Mouse (Mus musculus) lung, adult 2 months (tissue): ENCODE results near the gene Cdh20. TPM values are rescaled to one million over a fixed set of nuclear protein-coding genes. Genes with fewer than 3 reads are reported as not detected.
A peak's percentile ranks its signal among the peaks of the same experiment; 100 is the strongest.
"Not testable (repeated sequence)": the region's sequence is repeated elsewhere in the genome, so short reads cannot be mapped to it uniquely, and the experiment has no call there.

ENCODE experiments used
- DNase-seq: peaks from one replicate; pipeline ENCODE4 v3.0.0; 2022
- H3K4me1 ChIP-seq: fragments of 200-500 bp; 2 replicates; pipeline ENCODE4 v1.6.1; 2011; ENCODE audit warnings: low read length; ENCODE audit not compliant: control insufficient read depth, insufficient read depth
- H3K4me3 ChIP-seq: fragments of 200-500 bp; replicated peaks from 2 replicates; pipeline ENCODE3; 2011; ENCODE audit warnings: low read depth, mild to moderate bottlenecking, control low read depth, low read length; ENCODE audit errors: extremely low read depth
- CTCF ChIP-seq: fragments of 200-500 bp; IDR thresholded peaks from 2 replicates; pipeline ENCODE4 v1.5.1; 2011; ENCODE audit warnings: mild to moderate bottlenecking, low read length, control low read depth; ENCODE audit not compliant: insufficient read depth
- POLR2A ChIP-seq: fragments of 200-500 bp; IDR thresholded peaks from 2 replicates; pipeline ENCODE4 v1.6.1; 2011; ENCODE audit warnings: low read depth, mild to moderate bottlenecking, control low read depth, low read length, borderline replicate concordance; ENCODE audit errors: extremely low read depth
- WGBS: fragments of 180-500 bp; shearing (Covaris S2); methylation state at CpG from one replicate; pipeline ENCODE4 v1.1.7; 2018; 5-methylcytosine and 5-hydroxymethylcytosine counted together
- polyA plus RNA-seq: library from polyadenylated mRNA; depleted of rRNA; stranded (reverse); fragments of >200 nt; gene quantifications from 2 replicates; pipeline ENCODE4 v1.2.3, GENCODE M21; 2012

The Cdh20 gene
- polyA plus RNA-seq, 1 experiment: 0.08 TPM

DNA sequence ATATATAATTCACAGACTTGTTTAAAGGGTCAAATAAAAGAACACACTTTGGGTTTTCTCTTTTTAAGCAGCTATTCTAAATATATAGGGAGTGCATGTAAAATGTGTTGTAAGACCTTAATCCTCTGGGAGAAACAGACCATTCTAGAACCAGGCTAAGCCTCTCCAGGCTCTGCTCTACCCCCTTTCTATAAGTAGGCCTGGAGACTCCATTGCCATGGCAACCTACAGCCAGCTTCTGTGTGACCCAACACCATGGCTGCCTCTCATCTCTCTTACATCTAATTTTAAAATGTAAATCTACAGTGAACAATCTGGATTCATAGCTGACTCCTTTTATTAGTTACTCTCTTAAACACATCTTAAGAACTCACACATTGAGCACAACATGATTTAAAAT lies 133.5 kb downstream of the Cdh20 start:
- DNase-seq: no peak
- no peak overlapping the region for H3K4me3 ChIP-seq
- no peak for TF ChIP-seq CTCF
- TF ChIP-seq POLR2A: no peak
- no peaks in the 10 kb centered on the region for H3K4me1 ChIP-seq

DNA sequence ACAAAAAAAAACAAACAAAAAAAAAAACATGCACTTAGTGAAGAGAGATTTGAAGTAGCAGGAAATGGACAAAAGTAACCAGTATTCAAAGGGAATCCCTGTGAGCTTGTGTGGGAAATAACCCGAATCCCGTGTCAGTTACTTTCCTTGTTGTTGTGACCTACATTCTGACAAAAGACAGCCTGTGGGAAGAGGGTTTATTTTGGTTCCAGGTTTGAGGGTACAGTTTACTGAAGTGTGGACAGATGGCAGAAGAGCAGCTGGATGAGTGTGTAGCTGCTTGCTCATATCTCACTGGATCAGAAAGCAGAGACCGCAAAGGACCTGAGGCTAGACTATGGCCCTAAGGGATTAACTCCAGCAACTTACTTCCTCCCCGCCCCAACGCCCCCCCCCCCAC lies 135.1 kb downstream of the Cdh20 start:
- no peak for TF ChIP-seq CTCF
- TF ChIP-seq POLR2A: no peak
- DNase-seq: no peak
- Histone ChIP-seq H3K4me3 (no peak overlapping the region), H3K4me1 (no peaks in the 10 kb centered on the region)
- 64% methylated on average over 5 of the region's 5 CpGs for WGBS

DNA sequence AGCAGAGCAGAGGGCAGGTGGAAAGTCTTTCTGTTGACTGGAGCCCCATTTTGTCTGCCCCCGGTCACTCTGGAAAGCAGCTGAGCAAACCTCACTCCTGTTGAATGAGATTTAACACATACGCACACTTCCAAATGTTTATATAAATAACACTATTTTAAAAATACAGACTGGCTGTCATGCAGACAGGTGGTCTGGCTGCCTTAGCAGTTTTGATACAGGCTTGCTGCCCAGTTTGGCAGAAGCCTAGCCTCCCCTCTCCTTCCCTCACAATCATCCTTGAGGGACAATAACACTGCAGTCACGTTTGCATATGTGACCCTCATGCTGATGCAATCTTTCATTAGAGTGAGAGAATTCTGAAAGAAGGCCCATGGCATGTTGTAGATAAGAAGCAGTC lies 144.1 kb downstream of the Cdh20 start:
- WGBS: 38% methylated on average over 3 of the region's 3 CpGs

DNA sequence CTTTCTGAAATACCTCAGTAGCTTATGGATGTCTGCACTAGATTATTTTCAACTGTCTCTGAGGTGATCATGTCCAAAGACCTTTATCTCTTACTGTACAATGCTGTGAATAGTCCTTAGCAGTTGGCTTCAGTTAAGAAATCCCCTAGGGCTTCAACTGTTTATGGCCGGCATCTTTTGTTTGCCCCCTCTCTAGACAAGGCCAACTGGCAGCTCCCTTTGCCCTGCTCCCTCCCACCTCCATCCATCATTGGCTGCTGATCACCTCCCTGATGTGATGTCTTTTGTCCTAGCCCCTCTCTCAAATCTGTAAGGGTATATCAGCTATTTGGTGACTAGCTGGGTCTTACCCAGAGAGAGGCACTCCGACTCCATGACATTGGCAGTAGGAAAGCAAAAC lies 148.2 kb downstream of the Cdh20 start:
- 72% methylated on average over 2 of the region's 2 CpGs for WGBS
- DNase-seq: no peak
- TF ChIP-seq POLR2A: no peak
- no peak for TF ChIP-seq CTCF
- Histone ChIP-seq H3K4me1 (no peaks in the 10 kb centered on the region), H3K4me3 (no peak overlapping the region)

More for the DNA sequence above, 144.1 kb downstream of the Cdh20 start:
- no peak for TF ChIP-seq CTCF
- no peak for TF ChIP-seq POLR2A
- DNase-seq: no peak
- no peaks in the 10 kb centered on the region for H3K4me1 ChIP-seq
- no peak overlapping the region for H3K4me3 ChIP-seq

DNA sequence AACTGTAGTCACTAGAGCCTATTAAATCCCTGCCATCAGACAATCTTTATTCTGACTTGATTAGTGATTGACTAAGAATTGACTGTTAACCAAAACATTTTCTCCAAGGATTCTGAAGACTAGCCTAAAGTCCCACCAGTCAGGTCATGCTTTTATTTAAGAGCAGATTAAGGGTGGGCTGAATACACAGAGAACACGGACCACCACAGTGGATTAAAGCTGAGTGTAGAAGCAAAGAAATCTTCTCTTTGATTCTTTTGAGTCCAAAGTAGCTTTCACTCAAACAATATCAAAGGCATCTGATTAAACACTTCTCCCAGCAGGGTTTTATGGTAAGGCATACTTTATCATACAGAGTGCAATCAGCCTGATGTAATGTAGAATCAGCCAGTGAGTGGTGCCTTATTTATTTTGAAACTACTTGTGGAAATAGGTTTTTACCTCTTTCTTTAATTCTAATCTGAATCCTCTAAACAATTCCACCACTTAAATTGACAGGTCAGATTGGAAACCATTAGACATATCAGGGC lies 149.0 kb downstream of the Cdh20 start:
- WGBS: 19% methylated on average over 1 of the region's 1 CpGs
- H3K4me1 ChIP-seq: no peaks in the 10 kb centered on the region
- no peak for DNase-seq
- TF ChIP-seq CTCF (no peak), POLR2A (no peak)
- no peak overlapping the region for H3K4me3 ChIP-seq

DNA sequence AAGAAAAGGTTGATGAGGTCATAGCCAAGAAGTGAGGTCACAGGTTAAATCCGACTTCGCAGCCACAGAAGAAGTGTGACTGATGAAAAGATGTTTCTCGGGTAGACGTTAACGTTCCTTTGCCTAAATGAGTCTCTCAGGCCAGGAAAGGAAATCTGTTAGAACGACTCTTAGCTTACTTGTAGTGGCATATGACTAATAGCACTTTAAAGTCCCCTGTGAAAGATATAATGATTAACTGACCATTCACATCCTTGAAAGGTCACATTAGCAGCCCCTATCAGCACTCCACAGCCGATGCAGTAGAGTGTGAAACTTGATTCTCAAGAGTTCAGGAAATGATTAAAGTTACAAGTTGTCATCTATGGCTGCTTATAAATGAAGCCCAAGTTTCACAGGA lies 164.7 kb downstream of the Cdh20 start:
- Histone ChIP-seq H3K4me1 (no peaks in the 10 kb centered on the region), H3K4me3 (no peak overlapping the region)
- DNase-seq: no peak
- WGBS: 10% methylated on average over 7 of the region's 7 CpGs
- TF ChIP-seq POLR2A: no peak
- no peak for TF ChIP-seq CTCF

DNA sequence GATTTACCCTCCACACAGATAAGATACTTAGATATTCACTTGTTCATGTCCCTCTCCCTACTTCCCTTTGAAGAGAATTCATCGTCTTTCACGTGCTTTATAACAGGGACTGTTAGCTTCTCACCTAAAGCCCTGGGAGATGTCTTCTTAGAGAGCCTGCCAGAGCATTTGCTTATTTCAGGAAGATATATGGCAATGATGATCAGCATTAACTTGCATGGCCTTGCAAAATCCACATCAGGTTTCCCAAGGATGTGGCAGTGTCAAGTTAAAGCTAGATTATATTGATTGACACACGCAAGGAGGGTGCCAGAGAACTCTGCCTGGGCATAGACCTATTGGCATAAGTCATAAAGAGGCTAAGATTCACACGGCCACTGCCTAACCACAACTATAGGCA lies 168.6 kb downstream of the Cdh20 start:
- Histone ChIP-seq H3K4me3 (no peak overlapping the region), H3K4me1 (no peaks in the 10 kb centered on the region)
- 86% methylated on average over 4 of the region's 4 CpGs for WGBS
- TF ChIP-seq CTCF: no peak
- TF ChIP-seq POLR2A: no peak
- no peak for DNase-seq

DNA sequence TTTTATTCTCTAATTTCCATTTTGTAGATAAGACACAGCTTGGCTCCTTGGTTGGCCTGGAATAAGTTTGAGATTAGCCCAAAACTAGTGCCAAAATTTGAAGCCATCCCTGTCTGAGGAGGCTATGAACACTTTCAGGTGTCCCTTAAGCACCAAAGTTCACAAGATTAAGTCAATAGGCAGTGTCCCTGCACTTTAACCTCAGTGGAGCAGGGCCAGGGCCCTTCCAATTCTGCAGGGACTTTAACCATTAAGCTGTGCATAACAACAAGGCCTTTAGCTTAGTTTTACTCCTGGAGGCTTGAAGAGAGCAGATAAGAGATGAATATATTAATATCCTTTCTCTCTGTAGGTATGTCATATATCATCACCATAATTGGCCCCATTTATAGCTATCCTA lies 170.8 kb downstream of the Cdh20 start:
- Histone ChIP-seq H3K4me1 (no peaks in the 10 kb centered on the region), H3K4me3 (no peak overlapping the region)
- no peak for DNase-seq
- TF ChIP-seq POLR2A (no peak), CTCF (no peak)

DNA sequence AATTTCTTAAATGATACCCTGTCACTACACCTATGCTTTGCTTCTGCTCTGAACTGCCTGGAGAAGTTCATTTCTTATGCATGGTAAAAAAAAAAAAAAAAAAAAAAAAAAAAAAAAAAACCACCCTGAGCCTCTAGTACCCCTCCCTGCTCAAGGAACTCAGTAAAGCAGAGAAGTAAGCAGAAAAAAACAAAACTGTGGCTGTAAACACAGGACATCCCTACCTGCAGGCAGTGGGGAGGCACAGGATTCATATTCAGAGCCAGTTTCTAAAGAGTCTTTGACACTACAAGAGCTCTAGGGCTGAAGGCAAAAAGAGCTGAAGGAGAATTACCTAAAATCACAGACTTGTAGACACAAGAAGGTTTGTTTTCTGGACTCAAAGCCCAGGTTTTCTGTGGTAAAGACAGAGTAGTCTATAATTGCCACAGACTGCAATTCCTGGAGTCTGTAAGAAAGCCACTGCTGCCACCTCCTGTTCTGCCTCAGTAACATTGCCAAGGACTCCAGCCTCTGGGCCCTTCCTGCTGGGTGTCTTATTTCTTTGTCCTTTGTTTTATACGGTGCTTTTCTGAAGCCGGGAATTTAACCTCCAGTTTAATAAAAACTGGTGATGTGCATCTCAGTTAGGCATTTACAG lies 176.3 kb downstream of the Cdh20 start:
- 21% methylated on average over 2 of the region's 2 CpGs for WGBS
- Histone ChIP-seq H3K4me3 (no peak overlapping the region), H3K4me1 (no peaks in the 10 kb centered on the region)
- no peak for TF ChIP-seq POLR2A
- 0 out of 2 replicates have a peak, but pooled peaks have one; percentile 1 for TF ChIP-seq CTCF
- DNase-seq: no peak

DNA sequence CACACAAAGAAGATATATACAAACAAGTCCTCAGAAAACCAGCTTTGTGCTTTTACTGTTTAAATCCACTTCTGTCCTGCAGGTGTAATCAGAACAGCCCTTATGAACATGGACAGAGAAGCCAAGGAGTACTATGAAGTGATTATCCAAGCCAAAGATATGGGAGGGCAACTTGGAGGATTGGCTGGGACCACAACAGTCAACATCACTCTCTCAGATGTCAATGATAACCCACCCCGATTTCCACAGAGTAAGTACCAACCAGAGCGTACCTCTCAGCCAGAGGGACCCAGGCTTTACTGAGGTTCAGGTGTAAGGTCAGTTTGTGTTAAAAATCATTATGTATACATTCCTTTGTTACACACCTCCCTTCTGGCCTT lies 176.8 kb downstream of the Cdh20 start:
- Histone ChIP-seq H3K4me3 (no peak overlapping the region), H3K4me1 (no peaks in the 10 kb centered on the region)
- TF ChIP-seq POLR2A (no peak), CTCF (no peak)
- DNase-seq: no peak
- 68% methylated on average over 2 of the region's 2 CpGs for WGBS

DNA sequence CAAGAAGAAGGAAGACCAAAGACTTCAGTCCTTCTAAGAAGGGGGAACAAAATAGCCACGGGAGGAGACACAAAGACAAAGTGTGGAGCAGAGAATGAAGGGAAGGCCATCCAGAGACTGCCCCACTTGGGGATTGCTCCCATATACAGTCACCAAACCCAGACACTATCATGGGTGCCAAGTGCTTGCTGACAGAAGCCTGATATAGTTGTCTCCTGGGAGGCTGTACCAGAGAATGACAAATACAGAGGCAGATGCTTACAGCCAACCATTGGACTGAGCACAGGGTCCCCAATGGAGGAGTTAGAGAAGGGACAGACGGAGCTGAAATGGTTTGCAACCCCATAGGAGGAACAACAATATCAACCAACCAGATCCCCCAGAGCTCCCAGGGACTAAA lies 181.3 kb downstream of the Cdh20 start:
- WGBS: 67% methylated on average over 2 of the region's 2 CpGs
- not testable (repeated sequence) for H3K4me3 ChIP-seq, H3K4me1 ChIP-seq, DNase-seq
